In genomic region chr17:88400122-88400521, GRCm38 (mm10) we compare ENCODE assay signal across 16 mouse cellular contexts. TPM values are rescaled to one million over a fixed set of nuclear protein-coding genes. Genes with fewer than 3 reads are reported as not detected.
A peak's percentile ranks its signal among the peaks of the same experiment; 100 is the strongest.
DNase-seq lines count a peak whose midpoint lies in the region; ATAC-seq lines count a peak whose summit lies in the region.
"Had no signal": no experiment of that assay in that cellular context is flagged by ENCODE, and none has a peak within 500 bp of the region (broad histone marks: within the 10 kb centered on the region; RNA-seq: fewer than 3 reads in every experiment).

No protein-coding gene starts in this region.

- no peak overlapping the region for H3K4me2 ChIP-seq in forebrain, embryonic 12.5 days
- no peak overlapping the region for H3K4me2 ChIP-seq in neural tube, embryonic 11.5 days (ENCODE audit: low read depth)
- no peak overlapping the region for H3K4me2 ChIP-seq in forebrain, embryonic 14.5 days (ENCODE audit: low read length)
- no peak overlapping the region for H3K4me2 ChIP-seq in neural tube, embryonic 15.5 days
- H3K4me2 ChIP-seq: embryonic facial prominence, embryonic 12.5 days; limb, embryonic 15.5 days; lung, embryonic 15.5 days; midbrain, embryonic 12.5 days had no signal

- WGBS in forebrain, embryonic 10.5 days, result 52% methylated on average over 6 of the region's 6 CpGs
- 21% methylated on average over 6 of the region's 6 CpGs for WGBS in forebrain, embryonic 12.5 days
- 32% methylated on average over 6 of the region's 6 CpGs for WGBS in neural tube, embryonic 11.5 days
- 6% methylated on average over 6 of the region's 6 CpGs for WGBS in forebrain, embryonic 14.5 days
- 14% methylated on average over 6 of the region's 6 CpGs for WGBS in neural tube, embryonic 15.5 days

- ATAC-seq in forebrain, embryonic 12.5 days (ENCODE audit: low FRiP score), result no peak
- ATAC-seq in neural tube, embryonic 11.5 days (ENCODE audit: insufficient read depth, low FRiP score, low TSS enrichment), result peak; percentile 64
- no peak; the same call in 1 of the 2 replicates for ATAC-seq in forebrain, embryonic 14.5 days
- ATAC-seq in neural tube, embryonic 15.5 days (ENCODE audit: low FRiP score), result peak; percentile 51; the same call in 1 of the 2 replicates

- no peak overlapping the region for H3K9ac ChIP-seq in forebrain, embryonic 12.5 days
- H3K9ac ChIP-seq in neural tube, embryonic 11.5 days (ENCODE audit: low read length), result no peak overlapping the region
- no peak overlapping the region for H3K9ac ChIP-seq in forebrain, embryonic 14.5 days (ENCODE audit: low read length)
- H3K9ac ChIP-seq in neural tube, embryonic 15.5 days (replicated peaks), result no peak overlapping the region
- H3K9ac ChIP-seq: embryonic facial prominence, embryonic 12.5 days; limb, embryonic 15.5 days; lung, embryonic 15.5 days; midbrain, embryonic 12.5 days had no signal

- H3K36me3 ChIP-seq in forebrain, embryonic 10.5 days (replicated peaks), result no peaks in the 10 kb centered on the region
- no peaks in the 10 kb centered on the region for H3K36me3 ChIP-seq in forebrain, embryonic 12.5 days (replicated peaks)
- no peaks in the 10 kb centered on the region for H3K36me3 ChIP-seq in neural tube, embryonic 11.5 days (ENCODE audit: control insufficient read depth, insufficient read depth, low read length)
- no peaks in the 10 kb centered on the region for H3K36me3 ChIP-seq in forebrain, embryonic 14.5 days (ENCODE audit: control insufficient read depth, insufficient read depth, low read length)
- H3K36me3 ChIP-seq in neural tube, embryonic 15.5 days, result no peaks in the 10 kb centered on the region
- H3K36me3 ChIP-seq: embryonic facial prominence, embryonic 12.5 days; limb, embryonic 15.5 days; lung, embryonic 15.5 days; midbrain, embryonic 12.5 days had no signal

- H3K9me3 ChIP-seq in forebrain, embryonic 10.5 days, result no peaks in the 10 kb centered on the region
- H3K9me3 ChIP-seq in forebrain, embryonic 12.5 days, result no peaks in the 10 kb centered on the region
- H3K9me3 ChIP-seq in neural tube, embryonic 11.5 days (ENCODE audit: control insufficient read depth, low read length), result no peaks in the 10 kb centered on the region
- H3K9me3 ChIP-seq in forebrain, embryonic 14.5 days (replicated peaks; ENCODE audit: control insufficient read depth, low read length), result no peaks in the 10 kb centered on the region
- H3K9me3 ChIP-seq in neural tube, embryonic 15.5 days (replicated peaks), result no peaks in the 10 kb centered on the region
- H3K9me3 ChIP-seq: embryonic facial prominence, embryonic 12.5 days; limb, embryonic 15.5 days; lung, embryonic 15.5 days; midbrain, embryonic 12.5 days had no signal

- no peak overlapping the region for H3K27ac ChIP-seq in forebrain, embryonic 10.5 days
- H3K27ac ChIP-seq in forebrain, embryonic 12.5 days, result no peak overlapping the region
- no peak overlapping the region for H3K27ac ChIP-seq in neural tube, embryonic 11.5 days (ENCODE audit: low read depth, low read length)
- peak overlapping the region; percentile 23; the same call in 1 of the 2 replicates for H3K27ac ChIP-seq in forebrain, embryonic 14.5 days (ENCODE audit: low read depth, low read length)
- no peak overlapping the region for H3K27ac ChIP-seq in neural tube, embryonic 15.5 days (replicated peaks)
- H3K27ac ChIP-seq: embryonic facial prominence, embryonic 12.5 days; limb, embryonic 15.5 days; lung, embryonic 15.5 days; midbrain, embryonic 12.5 days had no signal

- H3K4me3 ChIP-seq in forebrain, embryonic 10.5 days, result no peak overlapping the region
- H3K4me3 ChIP-seq in forebrain, embryonic 12.5 days (replicated peaks), result no peak overlapping the region
- H3K4me3 ChIP-seq in neural tube, embryonic 11.5 days (ENCODE audit: low read depth, low read length), result no peak overlapping the region
- H3K4me3 ChIP-seq in forebrain, embryonic 14.5 days (ENCODE audit: low read depth, low read length), result no peak overlapping the region
- H3K4me3 ChIP-seq in neural tube, embryonic 15.5 days (replicated peaks), result no peak overlapping the region
- H3K4me3 ChIP-seq: embryonic facial prominence, embryonic 12.5 days; limb, embryonic 15.5 days; lung, embryonic 15.5 days; midbrain, embryonic 12.5 days had no signal

- peaks cover 43% of the 10 kb centered on the region for H3K27me3 ChIP-seq in forebrain, embryonic 10.5 days (ENCODE audit: poor library complexity, severe bottlenecking)
- peaks cover 43% of the 10 kb centered on the region for H3K27me3 ChIP-seq in forebrain, embryonic 12.5 days
- 0 out of 2 replicates have a peak, but pooled peaks cover 3% of the 10 kb centered on the region for H3K27me3 ChIP-seq in neural tube, embryonic 11.5 days (ENCODE audit: control insufficient read depth, insufficient read depth, low read length)
- peaks cover 9% of the 10 kb centered on the region for H3K27me3 ChIP-seq in forebrain, embryonic 14.5 days (replicated peaks; ENCODE audit: control insufficient read depth, insufficient read depth, low read length)
- H3K27me3 ChIP-seq in neural tube, embryonic 15.5 days (replicated peaks), result no peaks in the 10 kb centered on the region

- DNase-seq in forebrain, embryonic 10.5 days (ENCODE audit: extremely low spot score, low spot score), result peak; percentile 13
- DNase-seq in neural tube, embryonic 11.5 days (ENCODE audit: low spot score), result no peak
- DNase-seq in neural tube, embryonic 10.5 days (ENCODE audit: extremely low spot score, low spot score), result no peak
- DNase-seq in forebrain, embryonic 14.5 days (ENCODE audit: low spot score), result peak; percentile 78
- no peak for DNase-seq in gastrocnemius, postnatal 10 days
- DNase-seq in layer of hippocampus, postnatal 14 days (ENCODE audit: low spot score in 2 of 2), result no peak
- DNase-seq: adrenal gland, adult 2 months; kidney, adult 11 months; kidney, postnatal 36 days; layer of hippocampus, postnatal 36 days had no signal

- peaks cover 36% of the 10 kb centered on the region for H3K4me1 ChIP-seq in forebrain, embryonic 10.5 days
- peaks cover 31% of the 10 kb centered on the region for H3K4me1 ChIP-seq in forebrain, embryonic 12.5 days
- H3K4me1 ChIP-seq in neural tube, embryonic 11.5 days (ENCODE audit: control insufficient read depth, insufficient read depth, low read length), result 0 out of 2 replicates have a peak, but pooled peaks cover 2% of the 10 kb centered on the region
- peaks cover 21% of the 10 kb centered on the region for H3K4me1 ChIP-seq in forebrain, embryonic 14.5 days (ENCODE audit: control insufficient read depth, insufficient read depth, low read length)
- H3K4me1 ChIP-seq in neural tube, embryonic 15.5 days, result peaks cover 20% of the 10 kb centered on the region
- H3K4me1 ChIP-seq: embryonic facial prominence, embryonic 12.5 days; limb, embryonic 15.5 days; lung, embryonic 15.5 days had no signal

RNA-seq across cellular contexts. Expression of gene Foxn2, which starts 40.4 kb away (rescaled TPM):
- polyA plus RNA-seq in forebrain, embryonic 10.5 days (2016; fragmentation: Nextera tagmentation; extraction: Ambion mirVana), result 14.3 and 14.5 TPM in 2 replicates
- polyA plus RNA-seq in forebrain, embryonic 12.5 days (2016; fragmentation: Nextera tagmentation; extraction: Ambion mirVana), result 13.4 and 14.9 TPM in 2 replicates
- 8.1 and 8.3 TPM in 2 replicates for polyA plus RNA-seq in neural tube, embryonic 11.5 days (2014; fragmentation: Nextera tagmentation; extraction: Ambion mirVana)
- polyA plus RNA-seq in forebrain, embryonic 14.5 days (2014; fragmentation: Nextera tagmentation; extraction: Ambion mirVana), result 7.0 and 7.4 TPM in 2 replicates
- polyA plus RNA-seq in neural tube, embryonic 15.5 days (2015; fragmentation: Nextera tagmentation; extraction: Ambion mirVana), result 8.4 and 9.6 TPM in 2 replicates
- total RNA-seq in gastrocnemius, postnatal 10 days (2021), result 10 to 100 TPM; 17.5 to 19.4 TPM
- total RNA-seq in layer of hippocampus, postnatal 14 days (2021), result 10 to 100 TPM; 19.0 to 19.6 TPM

Comparison
In these comparisons a context has a peak if more than half of its experiments do, and no peak if none do; other contexts are left out.
1. DNase-seq: peak in forebrain, embryonic 10.5 days (single experiment) and forebrain, embryonic 14.5 days (single experiment); none in neural tube, embryonic 11.5 days (single experiment), neural tube, embryonic 10.5 days (single experiment), gastrocnemius, postnatal 10 days (single experiment) and layer of hippocampus, postnatal 14 days (0 of 2).
2. ATAC-seq: peak in neural tube, embryonic 11.5 days (single experiment) and neural tube, embryonic 15.5 days (single experiment); none in forebrain, embryonic 12.5 days (single experiment) and forebrain, embryonic 14.5 days (single experiment).